Mouse (Mus musculus): ENCODE results near the gene Gm28036. TPM values are rescaled to one million over a fixed set of nuclear protein-coding genes. Genes with fewer than 3 reads are reported as not detected.
A peak's percentile ranks its signal among the peaks of the same experiment; 100 is the strongest.

Gene Gm28036
- polyA plus RNA-seq, 1 experiment from 2014 or later = 11.0 TPM

- no peaks in the 10 kb centered on the region for H3K4me1 ChIP-seq (ENCODE audit: control insufficient read depth, insufficient read depth, low read length)
- H3K27ac ChIP-seq (ENCODE audit: low read length) = no peak overlapping the region
- no peaks in the 10 kb centered on the region for H3K27me3 ChIP-seq (ENCODE audit: control insufficient read depth, insufficient read depth, low read length)
- no peak overlapping the region for H3K9ac ChIP-seq (replicated peaks; ENCODE audit: low read depth, low read length)
- H3K36me3 ChIP-seq (ENCODE audit: control insufficient read depth, insufficient read depth, low read length) = no peaks in the 10 kb centered on the region
- H3K4me2 ChIP-seq (replicated peaks; ENCODE audit: low read depth, low read length) = peak overlapping the region; percentile 32
- H3K4me3 ChIP-seq (ENCODE audit: low read depth, low read length) = no peak overlapping the region
- H3K9me3 ChIP-seq (ENCODE audit: control insufficient read depth, low read depth, low read length) = no peaks in the 10 kb centered on the region
- WGBS = 7% methylated on average over 19 of the region's 19 CpGs
- 0 out of 2 replicates have a peak, but pooled peaks have one; percentile 31 for ATAC-seq (ENCODE audit: insufficient number of reproducible peaks, insufficient read depth, low FRiP score, low read depth)
These were observed 79.0 kb downstream of the Gm28036 start for GRCm38 (mm10) chr2:156047929-156048328.

- no peak for ATAC-seq (ENCODE audit: insufficient number of reproducible peaks, insufficient read depth, low FRiP score, low read depth)
- Histone ChIP-seq H3K4me3 (ENCODE audit: low read depth, low read length) (no peak overlapping the region), H3K9ac (replicated peaks; ENCODE audit: low read depth, low read length) (no peak overlapping the region)
These were observed 84.0 kb downstream of the Gm28036 start for GRCm38 (mm10) chr2:156042903-156043302.

GRCm38 (mm10) chr2:156039390-156039789 is 87.5 kb downstream of the Gm28036 start:
- Histone ChIP-seq H3K27me3 (ENCODE audit: control insufficient read depth, insufficient read depth, low read length) (no peaks in the 10 kb centered on the region), H3K4me3 (ENCODE audit: low read depth, low read length) (no peak overlapping the region), H3K4me1 (ENCODE audit: control insufficient read depth, insufficient read depth, low read length) (no peaks in the 10 kb centered on the region), H3K4me2 (replicated peaks; ENCODE audit: low read depth, low read length) (no peak overlapping the region), H3K27ac (ENCODE audit: low read length) (no peak overlapping the region), H3K9me3 (ENCODE audit: control insufficient read depth, low read depth, low read length) (no peaks in the 10 kb centered on the region), H3K36me3 (ENCODE audit: control insufficient read depth, insufficient read depth, low read length) (no peaks in the 10 kb centered on the region), H3K9ac (replicated peaks; ENCODE audit: low read depth, low read length) (no peak overlapping the region)
- ATAC-seq (ENCODE audit: insufficient number of reproducible peaks, insufficient read depth, low FRiP score, low read depth) = peak; percentile 64; the same call in 1 of the 2 replicates
- WGBS = 70% methylated on average over 3 of the region's 3 CpGs

More at GRCm38 (mm10) chr2:156042903-156043302, 84.0 kb downstream of the Gm28036 start:
- H3K9me3 ChIP-seq (ENCODE audit: control insufficient read depth, low read depth, low read length) = no peaks in the 10 kb centered on the region
- H3K27ac ChIP-seq (ENCODE audit: low read length) = no peak overlapping the region
- no peaks in the 10 kb centered on the region for H3K27me3 ChIP-seq (ENCODE audit: control insufficient read depth, insufficient read depth, low read length)
- no peaks in the 10 kb centered on the region for H3K4me1 ChIP-seq (ENCODE audit: control insufficient read depth, insufficient read depth, low read length)
- H3K4me2 ChIP-seq (replicated peaks; ENCODE audit: low read depth, low read length) = no peak overlapping the region
- no peaks in the 10 kb centered on the region for H3K36me3 ChIP-seq (ENCODE audit: control insufficient read depth, insufficient read depth, low read length)
- WGBS = 81% methylated on average over 8 of the region's 8 CpGs

GRCm38 (mm10) chr2:156025482-156025881 is 101.4 kb downstream of the Gm28036 start:
- ATAC-seq (ENCODE audit: insufficient number of reproducible peaks, insufficient read depth, low FRiP score, low read depth) = no peak
- Histone ChIP-seq H3K4me3 (ENCODE audit: low read depth, low read length) (no peak overlapping the region), H3K36me3 (ENCODE audit: control insufficient read depth, insufficient read depth, low read length) (no peaks in the 10 kb centered on the region), H3K4me2 (replicated peaks; ENCODE audit: low read depth, low read length) (no peak overlapping the region), H3K4me1 (ENCODE audit: control insufficient read depth, insufficient read depth, low read length) (no peaks in the 10 kb centered on the region), H3K9ac (replicated peaks; ENCODE audit: low read depth, low read length) (no peak overlapping the region), H3K27me3 (ENCODE audit: control insufficient read depth, insufficient read depth, low read length) (no peaks in the 10 kb centered on the region), H3K27ac (ENCODE audit: low read length) (no peak overlapping the region), H3K9me3 (ENCODE audit: control insufficient read depth, low read depth, low read length) (no peaks in the 10 kb centered on the region)

Other genes with a start within 250 kb of the Gm28036 start
- 56.3 and 64.4 TPM in 2 replicates for gene Uqcc1, start 196.8 kb downstream of the Gm28036 start, polyA plus RNA-seq (2014; fragmentation: Nextera tagmentation; extraction: Ambion mirVana)
- gene Gm15557, start 186.4 kb downstream of the Gm28036 start, polyA plus RNA-seq (2014; fragmentation: Nextera tagmentation; extraction: Ambion mirVana) = not detected in 2 replicates
- gene Gdf5, start 181.7 kb downstream of the Gm28036 start, polyA plus RNA-seq (2014; fragmentation: Nextera tagmentation; extraction: Ambion mirVana) = 1.2 and 1.3 TPM in 2 replicates
- gene Cep250, start 170.6 kb downstream of the Gm28036 start, polyA plus RNA-seq (2014; fragmentation: Nextera tagmentation; extraction: Ambion mirVana) = 22.6 and 27.8 TPM in 2 replicates
- 2.1 and 2.2 TPM in 2 replicates for gene 6430550D23Rik, start 119.1 kb downstream of the Gm28036 start, polyA plus RNA-seq (2014; fragmentation: Nextera tagmentation; extraction: Ambion mirVana)
- gene Ergic3, start 119.0 kb downstream of the Gm28036 start, polyA plus RNA-seq (2014; fragmentation: Nextera tagmentation; extraction: Ambion mirVana) = 264 and 266 TPM in 2 replicates
- 0.78 and 1.6 TPM in 2 replicates for gene Fer1l4, start 74.1 kb downstream of the Gm28036 start, polyA plus RNA-seq (2014; fragmentation: Nextera tagmentation; extraction: Ambion mirVana)
- gene Spag4, start 61.9 kb downstream of the Gm28036 start, polyA plus RNA-seq (2014; fragmentation: Nextera tagmentation; extraction: Ambion mirVana) = 3.1 and 4.2 TPM in 2 replicates
- gene Cpne1, start 15.1 kb downstream of the Gm28036 start, polyA plus RNA-seq (2014; fragmentation: Nextera tagmentation; extraction: Ambion mirVana) = 59.5 and 60.1 TPM in 2 replicates
- gene Rbm12, start 15.1 kb downstream of the Gm28036 start, polyA plus RNA-seq (2014; fragmentation: Nextera tagmentation; extraction: Ambion mirVana) = 30.1 and 31.5 TPM in 2 replicates
- gene Romo1, start 16.9 kb upstream of the Gm28036 start, polyA plus RNA-seq (2014; fragmentation: Nextera tagmentation; extraction: Ambion mirVana) = 380 and 418 TPM in 2 replicates
- gene Nfs1, start 17.1 kb upstream of the Gm28036 start, polyA plus RNA-seq (2014; fragmentation: Nextera tagmentation; extraction: Ambion mirVana) = 41.5 and 44.6 TPM in 2 replicates
- 754 and 766 TPM in 2 replicates for gene Rbm39, start 53.1 kb upstream of the Gm28036 start, polyA plus RNA-seq (2014; fragmentation: Nextera tagmentation; extraction: Ambion mirVana)
- gene Phf20, start 69.4 kb upstream of the Gm28036 start, polyA plus RNA-seq (2014; fragmentation: Nextera tagmentation; extraction: Ambion mirVana) = 80.6 and 93.0 TPM in 2 replicates
- 3.4 and 4.5 TPM in 2 replicates for gene Cnbd2, start 185.2 kb upstream of the Gm28036 start, polyA plus RNA-seq (2014; fragmentation: Nextera tagmentation; extraction: Ambion mirVana)
- 61.0 and 62.5 TPM in 2 replicates for gene Scand1, start 185.6 kb upstream of the Gm28036 start, polyA plus RNA-seq (2014; fragmentation: Nextera tagmentation; extraction: Ambion mirVana)